Mouse (Mus musculus) gastrocnemius, postnatal 4 days (tissue): ENCODE measurements around the gene Snrpn. TPM values are rescaled to one million over a fixed set of nuclear protein-coding genes. Genes with fewer than 3 reads are reported as not detected.
"Not testable (repeated sequence)": the region's sequence is repeated elsewhere in the genome, so short reads cannot be mapped to it uniquely, and the experiment has no call there.

Experiments
- DNase-seq, 2 experiments: peaks; one replicate each; pipeline ENCODE4 v3.0.0; 2021 to 2022; ENCODE audit warnings: low spot score in 2 of 2, mixed read lengths in 2 of 2
- long read RNA-seq, 2 experiments: library from polyadenylated mRNA; stranded (forward); transcript quantifications; one replicate each; pipeline ENCODE4 v2.0.0; 2021
- total RNA-seq, 2 experiments: library from RNA; stranded (reverse); gene quantifications; 2 replicates each; pipeline ENCODE4 v1.2.3; 2021

Snrpn gene
- total RNA-seq, result 10 to 100 TPM; 13.4 to 14.8 TPM
- long read RNA-seq, experiment 1, transcript Snrpn-201 (10 exons, 1,932 nt), result major isoform, 29 of 35 reads
- long read RNA-seq, experiment 1, partial matches to known transcripts, result 0 of 35 reads
- long read RNA-seq, experiment 1, other reads (novel, unspliced or antisense), result 6 of 35 reads
- long read RNA-seq, experiment 2, transcript Snrpn-201 (10 exons, 1,932 nt), result major isoform, 21 of 22 reads
- long read RNA-seq, experiment 2, partial matches to known transcripts, result 0 of 22 reads
- long read RNA-seq, experiment 2, other reads (novel, unspliced or antisense), result 1 of 22 reads

DNA sequence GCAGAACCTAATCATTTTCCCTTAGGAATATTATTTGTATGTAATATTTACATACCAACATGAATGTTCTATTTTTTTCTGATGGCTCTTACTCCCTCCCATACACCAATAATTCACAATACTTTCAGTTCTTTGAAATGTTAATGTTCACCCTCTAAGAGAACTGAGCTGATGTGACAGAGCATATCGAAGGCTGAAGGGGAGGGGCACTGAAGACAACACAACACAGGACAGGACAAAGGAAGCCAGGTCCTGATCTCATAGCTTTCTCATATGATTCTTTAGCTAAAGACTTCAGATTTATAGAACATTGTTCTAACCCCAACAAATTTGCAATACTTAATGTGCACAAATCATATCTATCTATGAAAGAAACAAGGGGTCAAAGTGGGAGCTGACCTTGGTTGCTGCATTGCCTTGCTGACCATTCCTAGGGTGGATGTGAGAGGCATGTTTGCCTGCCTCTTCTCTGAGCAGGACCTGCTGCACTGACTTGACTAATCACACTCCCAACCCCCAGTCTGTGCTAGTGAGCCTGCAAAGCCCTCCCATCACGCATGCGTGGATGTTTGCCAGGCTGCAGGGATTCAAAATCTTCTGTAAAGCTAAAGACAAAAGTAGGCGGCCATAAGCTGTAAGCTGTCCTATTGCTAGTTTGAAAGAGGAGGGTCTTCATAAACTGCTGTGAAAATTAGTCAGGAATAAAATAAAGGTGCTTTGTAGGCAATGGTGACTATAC is at the start of gene Snrpn:
Gene Snrpn, minus strand, starts transcription at position 478 of the 739 bp plus-strand sequence.
- DNase-seq, result no peak

DNA sequence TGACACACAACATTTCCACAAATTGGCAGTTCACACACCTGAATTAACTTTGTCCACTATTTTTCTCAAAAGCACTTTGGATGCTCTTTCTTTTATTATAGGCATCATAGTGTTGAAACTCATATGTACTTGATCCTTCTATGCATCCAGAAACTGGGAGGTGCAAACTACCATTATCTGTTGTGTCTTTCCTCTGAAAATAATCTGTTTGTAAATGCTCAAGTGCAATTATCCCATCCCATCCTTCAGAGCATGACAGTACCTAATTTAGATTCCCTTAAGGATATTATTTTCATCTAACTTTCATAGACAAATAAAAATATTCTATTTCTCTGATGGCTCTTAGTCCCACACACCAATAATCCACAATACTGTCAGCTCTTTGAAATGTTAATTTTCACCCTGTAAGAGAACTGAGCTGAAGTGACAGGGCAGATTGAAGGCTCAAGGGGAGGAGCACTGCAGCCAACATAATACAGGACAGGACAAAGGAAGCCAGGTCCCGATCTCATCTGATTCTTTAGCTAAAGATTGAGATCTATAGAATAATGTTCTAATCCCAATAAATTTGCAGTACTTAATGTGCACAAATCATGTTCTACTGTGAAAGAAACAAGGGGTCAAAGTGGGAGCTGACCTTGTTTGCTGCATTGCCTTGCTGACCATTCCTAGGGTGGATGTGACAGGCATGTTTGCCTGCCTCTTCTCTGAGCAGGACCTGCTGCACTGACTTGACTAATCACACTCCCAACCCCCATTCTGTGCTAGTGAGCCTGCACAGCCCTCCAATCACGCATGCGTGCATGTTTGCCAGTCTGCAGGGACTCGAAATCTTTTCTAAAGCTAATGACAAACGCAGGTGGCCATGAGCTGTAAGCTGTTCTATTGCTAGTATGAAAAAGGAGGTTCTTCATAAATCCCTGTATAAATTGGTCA is 30.5 kb upstream of the Snrpn start:
- no peak for DNase-seq

DNA sequence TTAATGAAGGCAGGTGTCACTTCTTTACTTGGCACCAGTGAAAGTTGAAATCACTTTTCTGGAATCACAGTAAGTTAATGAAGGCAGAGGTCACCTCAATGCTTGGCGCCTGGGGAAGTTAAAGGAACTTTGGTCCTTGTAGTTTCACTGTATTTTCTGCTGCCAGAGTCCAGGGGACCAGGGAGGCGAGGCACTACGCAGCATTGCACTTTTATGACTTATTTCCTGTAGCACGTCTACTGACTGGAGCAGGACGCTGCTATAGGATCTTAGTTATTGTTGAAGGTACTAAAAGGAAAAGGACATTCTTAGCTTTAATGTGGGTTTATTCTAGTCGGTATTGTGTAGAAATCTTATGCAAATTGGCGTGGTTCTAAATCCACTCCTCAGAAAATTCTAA is 14.7 kb downstream of the Snrpn start:
- DNase-seq, result no peak

DNA sequence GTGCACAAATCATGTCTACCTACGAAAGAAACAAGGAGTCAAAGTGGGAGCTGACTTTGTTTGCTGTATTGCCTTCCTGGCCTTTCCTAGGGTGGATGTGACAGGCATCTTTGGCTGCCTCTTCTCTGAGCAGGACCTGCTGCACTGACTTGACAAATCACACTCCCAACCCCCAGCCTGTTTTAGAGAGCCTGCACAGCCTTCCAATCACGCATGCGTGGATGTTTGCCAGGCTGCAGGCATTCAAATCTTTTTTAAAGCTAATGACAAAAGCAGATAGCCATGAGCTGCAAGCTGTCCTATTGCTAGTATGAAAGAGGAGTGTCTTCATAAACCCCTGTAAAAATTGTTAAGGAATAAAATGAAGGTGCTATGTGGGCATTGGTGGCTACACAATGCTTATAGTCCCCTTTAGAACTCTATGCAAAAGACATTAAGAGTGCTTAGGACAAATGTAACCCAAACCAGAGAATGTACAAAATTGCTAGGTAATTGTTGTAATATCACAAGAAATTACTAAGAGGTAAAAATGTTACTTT is 16.9 kb downstream of the Snrpn start:
- not testable (repeated sequence) for DNase-seq

DNA sequence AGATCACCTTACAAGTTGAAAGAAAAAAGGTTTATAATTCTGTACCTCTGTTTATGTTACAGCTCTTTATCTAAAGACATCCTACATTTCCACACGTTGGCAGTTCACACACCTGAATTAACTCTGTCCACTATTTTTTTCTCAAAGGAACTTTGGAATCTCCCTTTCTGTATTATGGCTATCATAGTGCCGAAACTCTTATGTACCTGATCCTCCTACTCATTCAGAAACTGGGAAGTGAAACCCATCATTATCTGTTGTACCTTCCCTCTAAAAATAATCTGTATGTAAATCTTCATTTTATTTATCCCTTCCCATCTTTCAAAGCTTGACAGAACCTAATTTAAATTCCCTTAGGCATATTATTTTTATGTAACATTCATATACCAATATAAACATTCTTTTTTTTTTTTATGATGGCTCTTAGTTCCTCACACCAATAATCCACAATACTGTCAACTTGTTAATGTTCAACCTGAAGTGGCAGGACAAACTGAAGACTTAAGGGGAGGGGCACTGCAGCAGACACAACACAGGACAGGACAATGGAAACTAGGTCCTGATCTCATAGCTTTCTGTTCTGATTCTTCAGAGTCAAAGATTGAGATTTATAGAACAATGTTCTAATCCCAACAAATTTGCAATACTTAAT is 17.5 kb downstream of the Snrpn start:
- no peak for DNase-seq

DNA sequence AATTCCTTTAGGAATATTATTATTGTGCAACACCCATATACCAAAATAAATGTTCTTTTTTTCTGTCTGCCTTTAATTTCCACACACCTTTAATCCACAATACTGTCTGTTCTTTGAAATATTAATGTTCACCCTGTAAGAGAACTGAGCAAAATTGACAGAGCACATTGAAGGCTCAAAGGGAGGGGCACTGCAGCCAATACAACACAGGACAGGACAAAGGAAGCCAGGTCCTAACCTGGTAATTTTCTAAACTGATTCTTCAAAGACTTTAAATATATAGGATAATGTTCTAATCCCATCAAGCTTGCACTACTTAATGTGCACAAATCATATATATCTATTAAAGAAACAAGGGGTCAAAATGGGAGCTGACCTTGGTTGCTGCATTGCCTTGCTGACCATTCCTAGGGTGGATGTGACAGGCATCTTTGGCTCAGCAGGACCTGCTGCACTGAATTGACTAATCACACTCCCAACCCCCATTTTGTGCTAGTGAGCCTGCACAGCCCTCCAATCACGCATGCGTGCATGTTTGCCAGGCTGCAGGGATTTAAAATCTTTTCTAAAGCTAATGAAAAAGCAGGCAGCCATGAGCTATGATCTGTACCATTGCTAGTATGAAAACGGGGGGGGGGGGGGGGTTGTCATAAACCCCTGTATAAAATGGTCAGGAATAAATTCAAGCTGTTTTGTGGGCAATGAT is 42.7 kb downstream of the Snrpn start:
- DNase-seq, result no peak

DNA sequence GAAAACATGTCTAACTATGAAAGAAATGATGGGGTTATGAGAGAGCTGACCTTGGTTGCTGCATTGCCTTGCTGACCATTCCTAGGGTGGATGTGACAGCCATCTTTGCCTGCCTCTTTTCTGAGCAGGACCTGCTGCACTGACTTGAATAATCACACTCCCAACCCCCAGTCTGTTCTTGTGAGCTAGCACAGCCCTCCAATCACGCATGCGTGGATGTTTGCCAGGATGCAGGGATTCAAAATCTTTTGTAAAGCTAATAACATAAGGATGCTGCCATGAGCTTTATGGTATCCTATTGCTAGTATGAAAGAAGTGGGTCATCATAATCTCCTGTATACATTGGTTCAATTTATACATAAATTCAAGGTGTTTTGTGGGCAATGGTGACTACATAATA is 63.7 kb downstream of the Snrpn start:
- no peak for DNase-seq

DNA sequence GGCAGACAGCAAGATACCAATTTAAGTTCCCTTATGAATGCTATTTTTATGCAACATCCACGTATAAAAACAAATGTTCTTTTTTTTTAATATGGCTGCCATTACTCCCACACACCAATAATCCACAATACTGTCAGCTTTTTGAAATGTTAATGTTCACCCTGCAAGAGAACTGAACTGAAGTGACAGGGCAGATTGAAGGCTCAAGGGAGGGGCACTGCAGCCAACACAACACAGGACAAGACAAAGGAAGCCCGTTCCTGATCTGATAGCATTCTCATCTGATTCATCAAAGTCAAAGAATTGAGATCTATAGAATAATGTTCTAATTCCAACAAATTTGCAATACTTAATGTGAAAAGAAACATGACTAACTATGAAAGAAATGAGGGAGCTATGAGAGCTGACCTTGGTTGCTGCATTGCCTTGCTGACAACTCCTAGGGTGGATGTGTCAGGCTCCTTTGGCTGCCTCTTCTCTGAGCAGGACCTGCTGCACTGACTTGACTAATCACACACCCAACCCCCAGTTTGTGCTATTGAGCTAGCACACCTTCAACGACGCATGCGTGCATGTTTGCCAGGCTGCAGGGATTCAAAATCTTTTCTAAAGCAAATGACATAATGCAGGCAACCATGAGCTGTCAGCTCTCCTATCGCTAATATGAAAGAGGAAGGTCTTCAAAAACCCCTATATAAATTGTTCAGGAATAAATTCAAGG is 92.4 kb downstream of the Snrpn start:
- no peak for DNase-seq

DNA sequence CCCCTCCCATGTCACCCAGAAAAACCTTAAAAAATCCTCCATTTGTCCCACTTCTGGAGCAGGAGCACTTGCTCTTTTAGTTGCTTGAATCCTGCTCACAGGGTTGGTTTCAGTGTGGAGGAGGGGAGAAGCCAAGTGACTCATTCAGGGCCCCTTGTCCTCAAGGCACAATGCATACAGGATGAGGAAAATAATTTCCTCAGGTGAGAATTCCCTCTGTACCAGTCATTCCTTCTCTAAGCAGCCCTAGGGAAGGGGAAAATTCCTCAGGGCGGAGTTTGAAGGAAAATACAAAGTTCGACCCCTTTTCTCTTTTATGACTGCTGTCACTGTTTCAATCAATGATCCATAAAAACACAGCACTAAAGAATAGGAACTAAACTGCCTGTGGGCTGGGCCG is 126.8 kb downstream of the Snrpn start:
- DNase-seq, result no peak

DNA sequence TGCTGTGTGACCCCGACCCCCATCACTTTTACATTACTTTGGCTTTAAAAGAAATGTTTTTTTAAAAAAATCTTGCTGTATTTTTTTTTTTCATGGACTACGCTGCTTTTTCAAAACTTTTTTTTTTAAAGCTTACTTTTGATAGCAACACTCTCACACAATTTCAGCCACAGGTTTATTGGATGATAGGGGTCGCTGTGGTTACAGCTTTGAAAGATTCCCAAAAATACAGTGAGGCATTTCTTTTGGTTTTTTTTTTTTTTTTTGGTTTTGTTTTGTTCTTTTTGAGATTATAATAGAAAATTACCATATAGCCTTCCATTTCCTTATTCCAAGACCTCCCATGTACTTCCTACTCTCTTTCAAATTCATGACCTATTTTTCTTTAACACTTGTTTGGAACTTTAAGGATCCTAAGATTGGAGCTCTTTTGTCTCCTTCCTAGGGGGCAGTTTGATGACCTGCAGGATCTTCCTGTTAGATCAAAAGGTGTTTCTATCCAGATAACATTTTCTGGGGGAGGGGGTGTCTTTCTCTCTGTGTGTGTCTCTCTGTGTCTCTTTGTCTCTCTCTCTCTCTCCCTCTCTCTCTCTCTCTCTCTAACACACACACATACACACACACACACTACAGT is 132.2 kb downstream of the Snrpn start:
- DNase-seq, result no peak

DNA sequence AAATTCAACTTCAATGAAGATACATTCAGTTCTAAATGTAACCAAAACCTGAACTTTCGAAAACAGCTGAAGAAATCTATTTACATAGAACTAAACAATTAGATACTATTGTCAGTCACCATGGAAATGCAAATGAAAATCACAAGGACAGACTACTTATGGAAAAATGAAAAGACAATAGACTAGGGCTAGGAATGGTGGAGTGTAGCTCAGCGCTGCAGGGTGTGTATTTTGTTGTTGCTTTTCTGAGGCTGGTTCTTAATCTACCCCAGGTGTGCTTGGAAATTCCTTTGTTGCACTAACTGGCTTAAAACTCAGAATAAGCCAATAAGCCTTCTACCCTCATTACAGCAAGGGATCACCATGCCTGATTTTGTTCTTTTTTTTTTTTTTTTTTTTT is 133.8 kb downstream of the Snrpn start:
- no peak for DNase-seq

DNA sequence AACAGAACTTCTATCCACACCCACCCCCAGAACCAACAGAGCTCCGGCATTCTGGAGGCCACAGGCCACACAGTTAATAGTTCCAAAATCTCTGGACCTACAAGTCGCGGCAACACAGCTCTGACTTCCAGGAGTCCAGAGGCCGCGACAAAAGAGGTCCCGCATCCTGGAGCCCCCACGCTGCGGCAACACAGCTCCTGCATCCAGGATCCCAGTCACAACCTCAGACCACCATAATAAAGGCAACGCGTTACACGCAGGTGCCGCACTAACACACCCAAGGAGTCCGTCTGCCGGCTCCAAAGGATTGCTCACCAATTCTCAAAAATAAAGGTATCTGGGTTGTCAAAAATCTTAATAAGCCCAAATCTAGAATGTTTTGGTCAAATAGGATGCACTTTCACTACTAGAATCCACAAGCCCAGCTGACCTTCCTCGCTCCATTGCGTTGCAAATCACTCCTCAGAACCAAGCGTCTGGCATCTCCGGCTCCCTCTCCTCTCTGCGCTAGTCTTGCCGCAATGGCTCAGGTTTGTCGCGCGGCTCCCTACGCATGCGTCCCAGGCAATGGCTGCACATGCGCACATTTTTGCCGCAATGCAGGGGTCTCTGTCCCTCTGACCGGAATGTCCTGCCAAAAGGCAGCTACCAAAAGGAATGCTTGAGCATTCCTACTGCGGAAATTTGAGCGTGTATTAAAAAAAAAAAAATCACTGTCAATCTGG is 135.3 kb downstream of the Snrpn start, which contains the start of the genes Snurf and Gm38393:
Gene Snurf, minus strand, starts transcription at position 444 of the 725 bp plus-strand sequence.
Gene Gm38393, minus strand, starts transcription at position 459 of the 725 bp plus-strand sequence.
- DNase-seq, result peak; percentile 17 to 36

DNA sequence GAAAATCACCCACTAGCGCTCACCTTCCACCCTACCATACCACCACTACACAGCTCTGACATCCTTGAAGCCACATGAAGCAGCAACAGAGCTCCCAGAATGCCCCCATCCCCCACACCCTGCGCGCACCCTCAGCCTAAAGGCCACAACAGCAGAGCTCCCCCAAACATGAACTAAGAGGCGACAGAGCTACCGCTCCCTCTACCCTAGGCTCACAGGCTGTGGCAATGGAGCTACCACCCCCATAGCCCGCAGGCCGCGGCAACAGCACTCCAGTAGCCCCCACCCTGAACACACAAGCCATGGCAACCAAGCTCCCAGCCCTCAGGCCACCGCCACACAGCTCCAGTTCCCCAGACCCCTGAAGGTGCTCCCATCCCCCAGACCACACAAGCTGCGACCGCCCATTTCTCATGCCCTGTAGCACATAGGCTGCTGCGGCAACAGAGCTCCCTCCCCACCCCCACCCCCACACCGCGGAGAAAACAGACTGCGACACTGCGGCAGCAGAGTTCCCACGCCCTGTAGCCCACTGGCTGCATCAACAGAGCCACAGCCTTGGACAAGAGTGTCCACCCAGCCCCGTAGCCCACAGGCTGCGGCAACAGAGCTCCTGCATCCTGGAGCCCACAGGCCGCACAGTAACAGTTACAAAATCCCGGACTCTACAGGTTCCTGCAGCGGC is 136.0 kb downstream of the Snrpn start:
- peak; percentile 8 to 15 for DNase-seq

DNA sequence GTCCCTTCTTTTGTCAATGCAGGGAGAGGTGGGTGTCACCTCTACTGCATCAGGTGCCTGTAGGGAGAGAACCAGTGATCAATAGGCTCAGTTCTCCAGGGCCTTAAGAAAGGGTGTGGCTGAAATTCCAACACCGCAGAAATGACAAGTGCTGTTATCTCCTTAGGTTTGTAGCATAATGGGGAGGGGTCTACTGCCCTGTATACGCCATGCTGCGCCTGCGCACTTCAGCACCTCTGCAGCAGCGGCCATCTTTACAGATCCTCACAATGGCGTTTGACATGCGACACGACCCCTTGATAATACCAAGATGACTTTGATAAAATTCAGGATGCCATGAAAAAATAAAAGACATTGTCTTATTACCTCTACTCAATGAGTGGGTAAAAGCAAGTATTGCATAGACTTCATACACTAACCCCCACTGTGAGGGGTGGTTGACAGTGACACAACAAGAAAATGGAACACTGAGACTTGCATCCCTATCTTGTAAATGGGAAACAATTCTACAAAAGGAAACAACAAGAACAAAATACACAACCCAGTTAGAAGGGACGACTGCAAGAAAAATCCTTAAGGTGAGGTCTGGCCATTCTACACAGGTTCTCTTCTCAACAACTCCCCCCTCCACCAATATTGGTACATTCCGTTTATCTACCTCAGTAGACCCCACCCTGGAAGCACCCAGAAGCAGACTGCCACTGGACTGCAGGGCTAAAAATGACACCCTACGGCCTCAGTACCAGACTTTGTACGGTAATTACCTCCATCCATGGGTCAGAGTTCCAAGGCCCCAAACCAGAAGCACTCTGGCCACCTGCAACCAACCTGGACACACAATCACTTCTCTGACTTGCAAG is 136.8 kb downstream of the Snrpn start:
- no peak for DNase-seq

DNA sequence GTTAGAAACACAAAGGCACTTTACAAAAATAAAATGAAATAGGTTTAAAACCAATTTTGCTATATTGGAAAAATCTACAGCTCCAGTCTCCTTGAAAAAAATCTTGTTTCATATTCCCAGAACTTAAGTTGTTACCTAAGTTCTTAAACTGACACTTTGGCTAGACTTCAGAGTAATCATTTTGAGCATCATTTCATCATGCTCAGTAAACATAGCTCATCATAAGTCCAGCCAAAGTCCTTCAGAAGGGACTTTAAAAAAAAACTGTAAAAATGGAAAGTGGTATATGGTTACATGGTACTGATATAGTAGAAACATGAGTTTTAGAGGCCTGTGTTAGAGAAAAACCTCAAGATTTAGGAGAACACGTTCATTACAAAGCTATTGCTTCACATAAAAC is 161.4 kb downstream of the Snrpn start:
- no peak for DNase-seq
